Mouse (Mus musculus): Measurements from ENCODE around the gene Sesn2.

GRCm38 (mm10) chr4:132545851-132546250 lies 35.5 kb upstream of the Sesn2 start:
- TF ChIP-seq CTCF (IDR thresholded peaks at IDR 0.05; ENCODE audit: borderline replicate concordance, insufficient read depth, low read length), result peak; percentile 41; the same call in 1 of the 2 replicates
- no peak for TF ChIP-seq POLR2A (IDR thresholded peaks at IDR 0.05; ENCODE audit: low read depth, low read length)

Data from embryonic fibroblast, embryonic 13.5 days (primary cell).